In the genomic region with DNA sequence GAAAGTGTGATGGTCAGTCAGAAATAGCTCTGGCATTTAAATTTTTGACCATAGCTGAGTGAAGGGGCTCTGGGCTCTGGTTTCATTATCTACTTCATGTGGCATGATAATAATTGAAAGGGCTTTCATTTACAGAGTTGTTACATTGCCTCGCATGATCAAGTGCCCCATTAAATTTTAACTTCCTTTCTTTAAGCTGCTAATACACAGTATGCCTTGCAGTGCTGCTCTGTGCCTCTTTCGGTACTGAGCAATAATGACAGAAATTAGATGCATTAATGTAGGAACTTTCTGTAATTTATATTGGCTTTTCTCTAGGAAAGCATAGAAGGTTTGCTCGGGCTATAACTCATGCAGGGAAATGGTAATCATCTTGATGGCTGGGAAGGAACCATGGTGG, we compare ENCODE assay signal across 26 mouse cellular contexts.
"Had no signal": no experiment of that assay in that cellular context is flagged by ENCODE, and none has a peak within 500 bp of the region (broad histone marks: within the 10 kb centered on the region; RNA-seq: fewer than 3 reads in every experiment).

No protein-coding gene starts in this region.

- H3K27me3 ChIP-seq: heart, embryonic 12.5 days; hindbrain, embryonic 12.5 days; intestine, embryonic 15.5 days; limb, embryonic 12.5 days; liver, embryonic 13.5 days had no signal

- H3K9me3 ChIP-seq: heart, embryonic 10.5 days; hindbrain, embryonic 10.5 days; hindbrain, embryonic 12.5 days; intestine, embryonic 15.5 days; limb, embryonic 10.5 days had no signal

- H3K4me1 ChIP-seq: heart, embryonic 10.5 days; heart, embryonic 12.5 days; hindbrain, embryonic 10.5 days; hindbrain, embryonic 12.5 days; intestine, embryonic 15.5 days; limb, embryonic 10.5 days; limb, embryonic 12.5 days; liver, embryonic 13.5 days had no signal

- H3K36me3 ChIP-seq: heart, embryonic 10.5 days; heart, embryonic 12.5 days; hindbrain, embryonic 10.5 days; hindbrain, embryonic 12.5 days; intestine, embryonic 15.5 days; limb, embryonic 10.5 days; limb, embryonic 12.5 days; liver, embryonic 13.5 days had no signal

- H3K9ac ChIP-seq: heart, embryonic 12.5 days; hindbrain, embryonic 12.5 days; hindbrain, embryonic 14.5 days; intestine, embryonic 15.5 days; limb, embryonic 12.5 days; liver, embryonic 13.5 days had no signal

- ATAC-seq: hindbrain, embryonic 16.5 days; inflammation-experienced regulatory T-cells, adult 6 months; intestine, embryonic 15.5 days; intestine, postnatal 0 days had no signal

- DNase-seq: gastrocnemius, adult 2 months; gastrocnemius, postnatal 10 days; gastrocnemius, postnatal 25 days; heart, adult 18-20 months; heart, postnatal 10 days; heart, postnatal 4 days; kidney, adult 2 months; kidney, postnatal 10 days; kidney, postnatal 25 days; kidney, postnatal 4 days; liver; liver, embryonic 13.5 days had no signal

- H3K4me2 ChIP-seq: heart, embryonic 12.5 days; hindbrain, embryonic 12.5 days; hindbrain, embryonic 14.5 days; intestine, embryonic 15.5 days; limb, embryonic 12.5 days; liver, embryonic 11.5 days; liver, embryonic 13.5 days had no signal

- H3K4me3 ChIP-seq: gastrocnemius, adult 2 months; heart, embryonic 10.5 days; heart, embryonic 12.5 days; hindbrain, embryonic 10.5 days; hindbrain, embryonic 12.5 days; intestine, embryonic 15.5 days; layer of hippocampus, adult 2 months; left cerebral cortex, adult 2 months; limb, embryonic 10.5 days; limb, embryonic 12.5 days; liver, embryonic 13.5 days had no signal

- H3K27ac ChIP-seq: gastrocnemius, adult 2 months; heart, embryonic 10.5 days; hindbrain, embryonic 10.5 days; hindbrain, embryonic 12.5 days; hindbrain, embryonic 14.5 days; intestine, embryonic 15.5 days; layer of hippocampus, adult 2 months; left cerebral cortex, adult 2 months; limb, embryonic 10.5 days; limb, embryonic 12.5 days; liver, embryonic 13.5 days had no signal
